27 mouse cellular contexts compared by ENCODE assay signal in the genomic region with DNA sequence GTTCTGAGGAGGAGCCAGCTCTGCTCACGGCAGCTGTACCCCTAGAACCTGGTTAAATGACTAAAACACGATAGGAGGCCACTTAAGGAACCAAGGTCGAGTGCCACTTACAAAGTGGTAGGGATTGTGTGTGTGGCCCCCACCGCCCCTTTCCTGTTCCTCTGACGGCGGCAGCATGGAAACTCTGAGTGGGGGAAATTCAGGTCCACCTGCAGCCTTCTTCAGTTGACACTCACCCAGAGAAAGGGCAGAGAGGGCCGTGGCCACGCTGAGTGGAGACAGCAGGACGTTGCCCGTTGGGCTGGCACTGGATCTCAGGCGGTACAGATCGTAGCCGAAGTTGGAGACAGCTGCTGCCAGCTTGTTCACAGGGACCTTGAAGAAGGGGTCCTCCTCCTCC. TPM values are rescaled to one million over a fixed set of nuclear protein-coding genes. Genes with fewer than 3 reads are reported as not detected.
DNase-seq lines count a peak whose midpoint lies in the region; ATAC-seq and TF ChIP-seq lines count a peak whose summit lies in the region.
"Had no signal": no experiment of that assay in that cellular context is flagged by ENCODE, and none has a peak within 500 bp of the region (broad histone marks: within the 10 kb centered on the region; RNA-seq: fewer than 3 reads in every experiment).

No protein-coding gene starts in this region.

- DNase-seq in forebrain, embryonic 10.5 days (ENCODE audit: extremely low spot score, low spot score): no peak
- DNase-seq in forebrain, postnatal 0 days: no peak
- peak; percentile 39 for DNase-seq in spleen, postnatal 36 days (ENCODE audit: low spot score in 2 of 2)
- DNase-seq in spleen, postnatal 10 days (ENCODE audit: low spot score in 2 of 2): no peak
- no peak for DNase-seq in frontal cortex, adult 2 months (ENCODE audit: extremely low spot score in 1 of 2, low spot score in 1 of 2)
- DNase-seq in left cerebral cortex, adult 18-20 months (ENCODE audit: low spot score in 2 of 2): no peak
- DNase-seq: cerebellum, adult 8-10 months; cerebellum, postnatal 36 days; embryo, embryonic 11 days; gastrocnemius, postnatal 14 days; heart, adult 18-20 months; heart, postnatal 14 days; kidney, adult 11 months; kidney, postnatal 36 days; midbrain, embryonic 14.5 days; thymus, adult 18-20 months had no signal

- H3K9me3 ChIP-seq in forebrain, embryonic 10.5 days: no peaks in the 10 kb centered on the region
- H3K9me3 ChIP-seq in forebrain, postnatal 0 days (ENCODE audit: low read length): no peaks in the 10 kb centered on the region
- H3K9me3 ChIP-seq: forebrain, embryonic 15.5 days; heart, embryonic 12.5 days; kidney, embryonic 15.5 days; limb, embryonic 10.5 days; neural tube, embryonic 13.5 days had no signal

- H3K9ac ChIP-seq in forebrain, postnatal 0 days: no peak overlapping the region
- H3K9ac ChIP-seq: forebrain, embryonic 15.5 days; heart, embryonic 12.5 days; kidney, embryonic 15.5 days; neural tube, embryonic 13.5 days had no signal

- H3K4me3 ChIP-seq in forebrain, embryonic 10.5 days: no peak overlapping the region
- no peak overlapping the region for H3K4me3 ChIP-seq in forebrain, postnatal 0 days (ENCODE audit: low read depth, low read length)
- no peak overlapping the region for H3K4me3 ChIP-seq in bone marrow macrophage, adult 2 months (ENCODE audit: insufficient read depth, low read length)
- H3K4me3 ChIP-seq: forebrain, embryonic 15.5 days; heart, embryonic 12.5 days; kidney, embryonic 15.5 days; limb, embryonic 10.5 days; myocyte; neural tube, embryonic 13.5 days had no signal

- H3K27me3 ChIP-seq in forebrain, embryonic 10.5 days (ENCODE audit: poor library complexity, severe bottlenecking): no peaks in the 10 kb centered on the region
- H3K27me3 ChIP-seq in forebrain, postnatal 0 days (ENCODE audit: insufficient read depth, low read length): no peaks in the 10 kb centered on the region
- H3K27me3 ChIP-seq: forebrain, embryonic 15.5 days; heart, embryonic 12.5 days; kidney, embryonic 15.5 days; neural tube, embryonic 13.5 days had no signal

- no peak overlapping the region for H3K4me2 ChIP-seq in forebrain, postnatal 0 days (ENCODE audit: low read depth)
- H3K4me2 ChIP-seq: forebrain, embryonic 15.5 days; heart, embryonic 12.5 days; kidney, embryonic 15.5 days; neural tube, embryonic 13.5 days had no signal

- peaks cover 16% of the 10 kb centered on the region for H3K4me1 ChIP-seq in forebrain, embryonic 10.5 days
- H3K4me1 ChIP-seq in forebrain, postnatal 0 days (ENCODE audit: insufficient read depth): no peaks in the 10 kb centered on the region
- H3K4me1 ChIP-seq in bone marrow macrophage, adult 2 months (ENCODE audit: control insufficient read depth, insufficient read depth, low read length): peaks cover 28% of the 10 kb centered on the region
- H3K4me1 ChIP-seq: forebrain, embryonic 15.5 days had no signal

- peaks cover 36% of the 10 kb centered on the region for H3K36me3 ChIP-seq in forebrain, embryonic 10.5 days (replicated peaks)
- no peaks in the 10 kb centered on the region for H3K36me3 ChIP-seq in forebrain, postnatal 0 days (ENCODE audit: insufficient read depth)
- H3K36me3 ChIP-seq: forebrain, embryonic 15.5 days; neural tube, embryonic 13.5 days had no signal

- H3K27ac ChIP-seq in forebrain, embryonic 10.5 days: peak overlapping the region; percentile 32
- no peak overlapping the region for H3K27ac ChIP-seq in forebrain, postnatal 0 days (ENCODE audit: low read depth, low read length)
- H3K27ac ChIP-seq in bone marrow macrophage, adult 2 months (ENCODE audit: insufficient read depth, low read depth, low read length): peak overlapping the region; percentile 62
- H3K27ac ChIP-seq: forebrain, embryonic 15.5 days; hindbrain, postnatal 0 days; kidney, embryonic 15.5 days; limb, embryonic 10.5 days; neural tube, embryonic 13.5 days had no signal

- TF ChIP-seq CTCF in forebrain, postnatal 0 days (IDR thresholded peaks at IDR 0.05; ENCODE audit: low read depth): no peak
- TF ChIP-seq CTCF in bone marrow macrophage, adult 2 months (IDR thresholded peaks at IDR 0.05; ENCODE audit: low read depth, low read length): no peak

- WGBS in forebrain, embryonic 10.5 days: 92% methylated on average over 13 of the region's 13 CpGs
- 85% methylated on average over 13 of the region's 13 CpGs for WGBS in forebrain, postnatal 0 days

- TF ChIP-seq POLR2A in bone marrow macrophage, adult 2 months (IDR thresholded peaks at IDR 0.05; ENCODE audit: borderline replicate concordance, low read depth, low read length): no peak

- no peak for ATAC-seq in forebrain, postnatal 0 days
- ATAC-seq: forebrain, embryonic 15.5 days; lung, postnatal 0 days had no signal

RNA-seq across cellular contexts. Expression of gene Serpinf1, which starts 6.5 kb away (rescaled TPM):
- 105 and 108 TPM in 2 replicates for polyA plus RNA-seq in forebrain, embryonic 10.5 days (2016; fragmentation: Nextera tagmentation; extraction: Ambion mirVana)
- total RNA-seq in forebrain, postnatal 0 days (2014; rRNA removed): 43.0 and 53.3 TPM in 2 replicates
- polyA plus RNA-seq in forebrain, postnatal 0 days (2015; fragmentation: Nextera tagmentation; extraction: Ambion mirVana): 44.6 and 57.7 TPM in 2 replicates
- polyA plus RNA-seq in bone marrow macrophage, adult 2 months (2012; ENCODE audit: insufficient read depth, insufficient read length, missing spikeins): 8.6 and 9.9 TPM in 2 replicates
- 33.0 and 33.1 TPM in 2 replicates for polyA plus RNA-seq in frontal cortex, adult 2 months (2012; rRNA removed)
- 10 to 100 TPM; 12.6 to 12.7 TPM for total RNA-seq in left cerebral cortex, adult 18-20 months (2021)

RNA-seq across cellular contexts. Expression of gene Serpinf2, which starts 23.4 kb away (rescaled TPM):
- 0.06 TPM in 1 of 2 replicates, not detected in the other for polyA plus RNA-seq in forebrain, embryonic 10.5 days (2016; fragmentation: Nextera tagmentation; extraction: Ambion mirVana)
- 0.24 TPM in 1 of 2 replicates, not detected in the other for total RNA-seq in forebrain, postnatal 0 days (2014; rRNA removed)
- polyA plus RNA-seq in forebrain, postnatal 0 days (2015; fragmentation: Nextera tagmentation; extraction: Ambion mirVana): not detected in 2 replicates
- polyA plus RNA-seq in bone marrow macrophage, adult 2 months (2012; ENCODE audit: insufficient read depth, insufficient read length, missing spikeins): not detected in 2 replicates
- 0.10 and 0.11 TPM in 2 replicates for polyA plus RNA-seq in frontal cortex, adult 2 months (2012; rRNA removed)
- under 1 TPM in 1 of 2 experiments, not detected in 1; 0.35 TPM for total RNA-seq in left cerebral cortex, adult 18-20 months (2021)
- total RNA-seq: gastrocnemius, postnatal 14 days; heart, adult 18-20 months; heart, postnatal 14 days had no signal
- polyA plus RNA-seq: embryonic facial prominence, embryonic 14.5 days; forebrain, embryonic 15.5 days; hindbrain, embryonic 11.5 days; hindbrain, postnatal 0 days; limb, embryonic 10.5 days; midbrain, embryonic 14.5 days had no signal

RNA-seq across cellular contexts. Expression of gene Wdr81, which starts 38.5 kb away (rescaled TPM):
- polyA plus RNA-seq in forebrain, embryonic 10.5 days (2016; fragmentation: Nextera tagmentation; extraction: Ambion mirVana): 5.8 and 6.4 TPM in 2 replicates
- 15.8 and 15.9 TPM in 2 replicates for total RNA-seq in forebrain, postnatal 0 days (2014; rRNA removed)
- 4.2 and 4.9 TPM in 2 replicates for polyA plus RNA-seq in forebrain, postnatal 0 days (2015; fragmentation: Nextera tagmentation; extraction: Ambion mirVana)
- 41.1 and 46.6 TPM in 2 replicates for polyA plus RNA-seq in bone marrow macrophage, adult 2 months (2012; ENCODE audit: insufficient read depth, insufficient read length, missing spikeins)
- 13.2 and 14.4 TPM in 2 replicates for polyA plus RNA-seq in frontal cortex, adult 2 months (2012; rRNA removed)
- 10 to 100 TPM; 18.7 to 19.4 TPM for total RNA-seq in left cerebral cortex, adult 18-20 months (2021)

RNA-seq across cellular contexts. Expression of gene Tlcd2, which starts 45.5 kb away (rescaled TPM):
- 8.5 and 9.7 TPM in 2 replicates for polyA plus RNA-seq in forebrain, embryonic 10.5 days (2016; fragmentation: Nextera tagmentation; extraction: Ambion mirVana)
- total RNA-seq in forebrain, postnatal 0 days (2014; rRNA removed): 0.31 and 1.4 TPM in 2 replicates
- polyA plus RNA-seq in forebrain, postnatal 0 days (2015; fragmentation: Nextera tagmentation; extraction: Ambion mirVana): 0.79 and 1.2 TPM in 2 replicates
- 3.6 and 4.3 TPM in 2 replicates for polyA plus RNA-seq in bone marrow macrophage, adult 2 months (2012; ENCODE audit: insufficient read depth, insufficient read length, missing spikeins)
- 0.84 and 1.3 TPM in 2 replicates for polyA plus RNA-seq in frontal cortex, adult 2 months (2012; rRNA removed)
- total RNA-seq in left cerebral cortex, adult 18-20 months (2021): under 1 TPM; 0.91 to 1.00 TPM

Comparison
In these comparisons a context has a peak if more than half of its experiments do, and no peak if none do; other contexts are left out.
1. DNase-seq: peak in spleen, postnatal 36 days (2 of 2); none in forebrain, embryonic 10.5 days (single experiment), forebrain, postnatal 0 days (single experiment), spleen, postnatal 10 days (0 of 2), frontal cortex, adult 2 months (0 of 2) and left cerebral cortex, adult 18-20 months (0 of 2).